ENCODE assay signal across 9 mouse cellular contexts in genomic region chr1:153740775-153741400, GRCm38 (mm10). TPM values are rescaled to one million over a fixed set of nuclear protein-coding genes. Genes with fewer than 3 reads are reported as not detected.
DNase-seq lines count a peak whose midpoint lies in the region; ATAC-seq lines count a peak whose summit lies in the region.
"Had no signal": no experiment of that assay in that cellular context is flagged by ENCODE, and none has a peak within 500 bp of the region (broad histone marks: within the 10 kb centered on the region; RNA-seq: fewer than 3 reads in every experiment).

No protein-coding gene starts in this region.

- peak; percentile 18 for DNase-seq in embryo, embryonic 11 days
- no peak for DNase-seq in embryo, embryonic 9.5 days (ENCODE audit: extremely low spot score)
- peak; percentile 40 for DNase-seq in 3T3-L1 (ENCODE audit: low read depth, low spot score)
- no peak for DNase-seq in adipocyte (ENCODE audit: low spot score)
- no peak for DNase-seq in right cerebral cortex, adult 18-20 months
- no peak for DNase-seq in layer of hippocampus, postnatal 36 days

- peaks cover 71% of the 10 kb centered on the region for H3K4me1 ChIP-seq in forebrain, embryonic 12.5 days
- 0 out of 2 replicates have a peak, but pooled peaks cover 5% of the 10 kb centered on the region for H3K4me1 ChIP-seq in liver, embryonic 12.5 days

- WGBS in forebrain, embryonic 12.5 days: 18% methylated on average over 12 of the region's 12 CpGs
- 39% methylated on average over 12 of the region's 12 CpGs for WGBS in liver, embryonic 12.5 days (ENCODE audit: insufficient replicate concordance)

- H3K4me3 ChIP-seq in forebrain, embryonic 12.5 days (replicated peaks): peak overlapping the region; percentile 50
- H3K4me3 ChIP-seq in liver, embryonic 12.5 days: 0 out of 2 replicates have a peak overlapping the region, but pooled peaks have one; percentile 28
- H3K4me3 ChIP-seq: erythroblast, embryonic 14.5 days had no signal

- peaks cover 35% of the 10 kb centered on the region for H3K27me3 ChIP-seq in forebrain, embryonic 12.5 days
- H3K27me3 ChIP-seq in liver, embryonic 12.5 days (replicated peaks): peaks cover 61% of the 10 kb centered on the region

- peak overlapping the region; percentile 60 for H3K9ac ChIP-seq in forebrain, embryonic 12.5 days
- H3K9ac ChIP-seq in liver, embryonic 12.5 days: no peak overlapping the region

- no peak for ATAC-seq in forebrain, embryonic 12.5 days (ENCODE audit: low FRiP score)
- ATAC-seq in liver, embryonic 12.5 days: no peak

- H3K27ac ChIP-seq in forebrain, embryonic 12.5 days: no peak overlapping the region
- H3K27ac ChIP-seq in liver, embryonic 12.5 days: no peak overlapping the region

- H3K9me3 ChIP-seq in forebrain, embryonic 12.5 days: no peaks in the 10 kb centered on the region
- H3K9me3 ChIP-seq in liver, embryonic 12.5 days (replicated peaks): no peaks in the 10 kb centered on the region

- H3K36me3 ChIP-seq in forebrain, embryonic 12.5 days (replicated peaks): peaks cover 18% of the 10 kb centered on the region
- no peaks in the 10 kb centered on the region for H3K36me3 ChIP-seq in liver, embryonic 12.5 days

- peak overlapping the region; percentile 74 for H3K4me2 ChIP-seq in forebrain, embryonic 12.5 days
- H3K4me2 ChIP-seq in liver, embryonic 12.5 days: peak overlapping the region; percentile 56

RNA-seq across cellular contexts. Expression of gene Rgs16, which starts 0.7 kb away (rescaled TPM):
- 46.6 and 49.3 TPM in 2 replicates for polyA plus RNA-seq in forebrain, embryonic 12.5 days (2016; fragmentation: Nextera tagmentation; extraction: Ambion mirVana)
- 0.57 and 0.81 TPM in 2 replicates for polyA plus RNA-seq in liver, embryonic 12.5 days (2016; fragmentation: Nextera tagmentation; extraction: Ambion mirVana)
- total RNA-seq in layer of hippocampus, postnatal 36 days (2021): 1 to 10 TPM; 6.4 to 7.0 TPM
- polyA plus RNA-seq: erythroblast, embryonic 14.5 days had no signal

RNA-seq across cellular contexts. Expression of gene Rnasel, which starts 8.3 kb away (rescaled TPM):
- 29.1 and 31.6 TPM in 2 replicates for polyA plus RNA-seq in forebrain, embryonic 12.5 days (2016; fragmentation: Nextera tagmentation; extraction: Ambion mirVana)
- polyA plus RNA-seq in liver, embryonic 12.5 days (2016; fragmentation: Nextera tagmentation; extraction: Ambion mirVana): 10.4 TPM in 2 replicates
- 1 to 10 TPM; 5.9 to 6.8 TPM for total RNA-seq in layer of hippocampus, postnatal 36 days (2021)

Comparison
In these comparisons a context has a peak if more than half of its experiments do, and no peak if none do; other contexts are left out.
1. DNase-seq: peak in embryo, embryonic 11 days (single experiment) and 3T3-L1 (single experiment); none in embryo, embryonic 9.5 days (single experiment), adipocyte (single experiment), right cerebral cortex, adult 18-20 months (single experiment) and layer of hippocampus, postnatal 36 days (0 of 2).
2. RNA of gene Rgs16, which starts 0.7 kb away (polyA plus RNA-seq): 46.6 to 49.3 TPM in forebrain, embryonic 12.5 days; 0.57 to 0.81 TPM in liver, embryonic 12.5 days; every median in the first group is over 10 times any median in the second.